Mouse (Mus musculus): ENCODE measurements around the gene Cd81.
A peak's percentile ranks its signal among the peaks of the same experiment; 100 is the strongest.

GRCm38 (mm10) chr7:143006097-143006755 lies 46.3 kb upstream of the Cd81 start:
- TF ChIP-seq CTCF (IDR thresholded peaks at IDR 0.05; ENCODE audit: low read depth) (no peak), EP300 (IDR thresholded peaks at IDR 0.05; ENCODE audit: low read depth) (peak; percentile 91)
